ENCODE assay signal across 8 mouse cellular contexts in genomic region chr13:63496646-63497582, GRCm38 (mm10). TPM values are rescaled to one million over a fixed set of nuclear protein-coding genes. Genes with fewer than 3 reads are reported as not detected.
DNase-seq lines count a peak whose midpoint lies in the region; ATAC-seq and TF ChIP-seq lines count a peak whose summit lies in the region.

Gene Fancc, minus strand, starts transcription at chr13:63497278.

- H3K4me2 ChIP-seq in neural tube, embryonic 15.5 days: peak within 1 kb of the TSS; percentile 46

- H3K9me3 ChIP-seq in megakaryocyte, embryonic 14.5 days: peaks cover 16% of the 10 kb centered on the region
- H3K9me3 ChIP-seq in neural tube, embryonic 15.5 days (replicated peaks): no peaks in the 10 kb centered on the region

- TF ChIP-seq CTCF in brain, embryonic 14.5 days (IDR thresholded peaks at IDR 0.05; ENCODE audit: borderline replicate concordance, extremely low read depth, insufficient read depth, insufficient read length): no peak

- no peak within 1 kb of the TSS for H3K9ac ChIP-seq in neural tube, embryonic 15.5 days (replicated peaks)

- H3K4me1 ChIP-seq in megakaryocyte, embryonic 14.5 days: peaks cover 3% of the 10 kb centered on the region; the same call in 1 of the 2 replicates
- H3K4me1 ChIP-seq in neural tube, embryonic 15.5 days: peaks cover 10% of the 10 kb centered on the region

- 20% methylated on average over 23 of the region's 23 CpGs for WGBS in neural tube, embryonic 15.5 days

- 0 out of 2 replicates have a peak within 1 kb of the TSS, but pooled peaks have one; percentile 28 for H3K27ac ChIP-seq in neural tube, embryonic 15.5 days (replicated peaks)

- H3K36me3 ChIP-seq in megakaryocyte, embryonic 14.5 days (replicated peaks; ENCODE audit: low read length): no peaks in the 10 kb centered on the region
- no peaks in the 10 kb centered on the region for H3K36me3 ChIP-seq in neural tube, embryonic 15.5 days

- ATAC-seq in megakaryocyte, adult 5-6 weeks (ENCODE audit: poor library complexity, severe bottlenecking): no peak
- ATAC-seq in neural tube, embryonic 15.5 days (ENCODE audit: low FRiP score): peak; percentile 78

- peaks cover 37% of the 10 kb centered on the region for H3K27me3 ChIP-seq in megakaryocyte, embryonic 14.5 days (replicated peaks)
- no peaks in the 10 kb centered on the region for H3K27me3 ChIP-seq in neural tube, embryonic 15.5 days (replicated peaks)

- peak within 1 kb of the TSS; percentile 43 for H3K4me3 ChIP-seq in megakaryocyte, embryonic 14.5 days (replicated peaks)
- peak within 1 kb of the TSS; percentile 17; the same call in 1 of the 2 replicates for H3K4me3 ChIP-seq in neural tube, embryonic 15.5 days (replicated peaks)

- no peak for TF ChIP-seq POLR2A in brain, embryonic 14.5 days (IDR thresholded peaks at IDR 0.05; ENCODE audit: borderline replicate concordance, extremely low read depth, insufficient read depth, insufficient read length, poor library complexity, severe bottlenecking)

- peak; percentile 86 for DNase-seq in brain, embryonic 14.5 days (ENCODE audit: low read depth)
- DNase-seq in forelimb bud, embryonic 11.5 days (ENCODE audit: low read depth, low spot score): peak; percentile 89
- DNase-seq in kidney, postnatal 36 days: peak; percentile 12 to 36
- DNase-seq in urinary bladder, postnatal 25 days (ENCODE audit: low spot score): no peak
- DNase-seq in right cerebral cortex, postnatal 36 days (ENCODE audit: low spot score in 2 of 2): no peak

RNA-seq across cellular contexts. Expression of gene Fancc, which starts in this region (rescaled TPM):
- 0.19 TPM in 1 of 2 replicates, not detected in the other for polyA plus RNA-seq in megakaryocyte, embryonic 14.5 days (2012; ENCODE audit: insufficient read depth, low replicate concordance)
- 5.9 and 9.6 TPM in 2 replicates for total RNA-seq in megakaryocyte, adult 5-6 weeks (2015)
- total RNA-seq in megakaryocyte, adult 5-6 weeks (2017): 6.5 and 9.8 TPM in 2 replicates
- 12.7 and 16.1 TPM in 2 replicates for polyA plus RNA-seq in brain, embryonic 14.5 days (2012; rRNA removed)
- polyA plus RNA-seq in neural tube, embryonic 15.5 days (2015; fragmentation: Nextera tagmentation; extraction: Ambion mirVana): 12.8 and 14.4 TPM in 2 replicates

Comparison
In these comparisons a context has a peak if more than half of its experiments do, and no peak if none do; other contexts are left out.
1. RNA of gene Fancc (polyA plus RNA-seq): 12.8 to 14.4 TPM in neural tube, embryonic 15.5 days and 12.7 to 16.1 TPM in brain, embryonic 14.5 days; 0.19 TPM in megakaryocyte, embryonic 14.5 days; every median in the first group is over 10 times any median in the second.
2. DNase-seq: peak in brain, embryonic 14.5 days (single experiment), forelimb bud, embryonic 11.5 days (single experiment) and kidney, postnatal 36 days (2 of 2); none in urinary bladder, postnatal 25 days (single experiment) and right cerebral cortex, postnatal 36 days (0 of 2).